Mouse (Mus musculus): ENCODE results near the gene Lhx1.

The Lhx1 gene

DNA sequence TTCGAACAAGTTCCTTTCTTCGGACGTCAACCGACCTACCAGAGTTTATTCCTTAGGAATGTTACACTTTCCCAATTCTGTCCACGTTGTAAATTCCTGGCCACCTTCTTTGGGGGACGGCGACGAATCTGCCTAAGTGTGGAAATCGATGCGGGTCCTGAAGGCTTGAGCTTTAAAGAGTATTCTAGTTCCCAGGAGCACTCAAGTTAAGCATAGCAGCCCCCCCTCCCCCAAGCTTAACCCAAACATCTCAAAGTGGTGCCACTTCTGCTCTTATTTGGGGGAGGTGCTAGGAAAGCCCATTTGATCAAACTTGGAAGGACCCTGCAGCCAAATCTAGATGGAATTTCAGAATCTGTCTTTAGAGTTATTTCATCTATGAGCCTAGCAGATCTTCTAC lies 1.1 kb upstream of the Lhx1 start:
- DNase-seq = no peak

GRCm38 (mm10) chr11:84524511-84525270 lies 644 bp downstream of the Lhx1 start:
- no peak for DNase-seq

- peak in 1 of 2 experiments; percentile 27 for DNase-seq
Observed at GRCm38 (mm10) chr11:84523841-84524510, 1.4 kb downstream of the Lhx1 start.

GRCm38 (mm10) chr11:84523321-84523831 lies 2.0 kb downstream of the Lhx1 start:
- DNase-seq = no peak

- peak; percentile 82 to 88 for DNase-seq
Observed at GRCm38 (mm10) chr11:84522577-84523320, 2.6 kb downstream of the Lhx1 start.

DNA sequence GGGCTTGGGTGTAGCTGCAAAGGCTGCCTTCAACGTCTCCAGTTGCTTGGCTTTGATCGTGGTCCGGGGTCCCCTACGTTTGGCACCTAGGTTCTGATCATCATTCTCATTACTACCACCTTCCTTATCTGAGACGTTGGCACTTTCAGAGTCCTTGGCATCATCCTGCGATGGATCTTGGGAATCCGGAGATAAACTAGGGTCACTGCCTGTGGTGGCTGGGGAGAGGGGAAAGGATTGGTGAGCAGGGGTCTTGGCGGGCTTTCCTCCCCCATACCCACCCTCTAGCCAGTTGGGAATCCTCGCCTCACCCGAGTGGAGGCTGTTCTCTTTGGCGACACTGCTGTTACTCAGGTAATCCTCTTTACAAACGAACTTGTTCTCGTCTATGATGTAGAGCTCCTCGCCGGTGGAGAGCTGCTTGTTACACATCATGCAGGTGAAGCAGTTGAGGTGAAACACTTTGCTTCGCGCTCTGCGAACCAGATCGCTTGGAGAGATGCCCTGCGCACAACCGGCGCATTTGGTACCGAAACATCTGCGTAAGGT lies 3.5 kb downstream of the Lhx1 start:
- no peak for DNase-seq

- no peak for DNase-seq
Observed at GRCm38 (mm10) chr11:84521071-84521390, 4.3 kb downstream of the Lhx1 start.

DNA sequence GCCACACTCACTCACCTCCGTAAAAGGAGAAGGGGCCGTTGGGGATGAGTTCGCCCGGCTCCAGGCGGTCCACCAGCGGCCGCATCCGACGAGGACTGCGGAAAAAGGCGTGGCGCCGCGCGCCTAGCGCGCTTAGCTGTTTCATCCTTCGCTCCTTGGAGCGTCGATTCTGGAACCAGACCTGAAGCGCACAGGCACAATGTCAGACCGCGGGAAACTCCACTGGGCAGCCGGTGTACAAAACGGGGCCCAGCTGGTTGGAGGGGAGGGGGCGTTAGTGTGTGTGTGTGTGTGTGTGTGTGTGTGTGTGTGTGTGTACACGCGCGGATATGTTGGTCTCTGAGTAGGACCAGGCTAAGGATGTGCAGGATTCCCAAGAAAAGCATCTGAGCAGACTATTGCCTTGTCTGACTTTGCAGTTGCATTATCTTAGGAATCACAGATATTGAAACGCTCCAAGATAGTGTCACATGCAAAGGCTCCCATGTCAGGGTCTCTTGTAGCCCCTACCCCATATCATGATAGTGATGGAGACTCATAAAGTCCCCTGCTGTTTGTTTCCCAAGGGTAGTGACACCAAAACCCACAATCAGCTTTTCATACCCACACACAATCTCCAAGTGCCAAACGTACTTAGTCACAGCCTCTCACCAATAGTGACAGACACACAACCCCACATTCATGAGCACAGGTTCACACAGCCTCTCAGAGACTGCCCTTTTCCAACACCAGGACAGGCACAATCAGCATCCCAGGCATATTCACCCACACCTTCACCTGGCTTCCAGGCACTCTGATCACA lies 4.9 kb downstream of the Lhx1 start:
- no peak for DNase-seq

- no peak for DNase-seq
Observed at GRCm38 (mm10) chr11:84519576-84520268, 5.6 kb downstream of the Lhx1 start.

GRCm38 (mm10) chr11:84519036-84519435 lies 6.3 kb downstream of the Lhx1 start:
- DNase-seq = no peak

DNA sequence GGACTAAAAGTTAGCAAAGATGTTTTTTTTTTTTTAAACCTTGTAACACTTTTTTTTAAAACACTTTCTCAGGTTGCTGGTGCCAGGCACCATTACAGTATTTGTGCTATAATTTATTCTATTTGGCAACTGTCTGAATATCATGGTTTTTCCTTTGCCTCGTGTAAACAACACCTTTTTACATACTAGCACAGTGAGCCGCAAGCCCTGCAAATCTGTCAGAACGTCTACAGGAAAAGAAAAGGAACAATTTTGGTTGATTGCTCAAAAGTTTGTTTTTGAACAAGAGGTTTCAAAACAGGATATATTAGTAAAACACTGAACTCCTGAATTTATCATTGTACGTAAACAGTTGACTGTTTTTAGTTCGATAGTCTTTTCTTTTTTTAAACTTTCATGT lies 7.1 kb downstream of the Lhx1 start:
- DNase-seq = no peak

DNA sequence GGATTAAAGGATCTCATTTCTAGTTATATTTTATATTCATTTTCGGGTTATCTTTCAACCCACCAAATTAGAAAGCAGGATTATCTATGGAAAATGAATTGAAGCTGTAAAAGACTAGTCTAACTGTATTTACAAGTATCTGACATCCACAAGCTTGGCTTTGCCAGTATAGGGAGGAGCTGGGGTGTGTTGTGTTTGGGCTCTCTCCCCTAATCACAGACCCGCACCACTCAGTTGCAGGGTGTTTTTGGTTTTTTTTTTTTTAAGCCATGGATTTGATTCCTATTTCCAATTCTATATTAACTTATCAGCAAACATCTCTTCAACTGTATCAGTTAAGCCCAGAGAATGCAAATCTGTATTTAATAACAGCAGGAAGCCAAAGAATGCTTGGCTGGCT lies 7.9 kb downstream of the Lhx1 start:
- no peak for DNase-seq

DNA sequence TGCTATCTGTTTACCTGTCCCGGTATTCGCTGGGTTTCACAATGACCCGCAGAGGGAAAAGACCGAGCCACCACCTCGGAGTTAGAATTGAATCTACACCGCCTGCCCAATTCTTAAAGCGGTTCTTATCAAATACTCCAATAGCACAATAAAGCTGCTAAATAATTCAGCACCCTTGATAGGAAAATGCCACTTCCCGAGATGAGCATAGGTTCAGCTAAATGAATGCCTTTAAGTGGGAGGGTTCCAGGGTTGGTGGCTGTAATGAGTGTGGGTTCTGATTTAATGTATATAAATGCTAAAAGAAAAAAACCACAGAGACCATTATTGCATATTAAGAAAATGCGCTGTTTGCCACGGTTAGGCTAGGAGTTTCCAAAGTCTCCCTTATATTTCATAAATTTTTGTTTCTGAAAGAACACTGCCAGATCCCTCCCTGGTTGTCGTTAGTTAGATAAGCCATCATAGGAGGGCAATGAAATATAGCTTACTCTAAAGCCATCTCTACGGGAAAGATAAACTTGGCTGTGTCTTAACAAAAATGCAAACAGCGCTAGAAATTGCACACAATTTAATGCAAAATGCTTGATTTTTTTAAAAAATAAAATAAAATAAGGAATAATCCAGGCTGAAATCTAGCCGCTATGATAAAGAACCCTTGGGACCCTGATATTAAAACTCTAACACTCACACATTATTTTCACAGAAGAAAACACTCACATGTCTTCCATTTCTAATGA lies 8.7 kb downstream of the Lhx1 start:
- no peak for DNase-seq

GRCm38 (mm10) chr11:84513171-84514116 lies 11.9 kb downstream of the Lhx1 start, which contains the start of gene Aatf:
Aatf (minus strand) TSS chr11:84513522.
- DNase-seq = peak; percentile 96 to 97

DNA sequence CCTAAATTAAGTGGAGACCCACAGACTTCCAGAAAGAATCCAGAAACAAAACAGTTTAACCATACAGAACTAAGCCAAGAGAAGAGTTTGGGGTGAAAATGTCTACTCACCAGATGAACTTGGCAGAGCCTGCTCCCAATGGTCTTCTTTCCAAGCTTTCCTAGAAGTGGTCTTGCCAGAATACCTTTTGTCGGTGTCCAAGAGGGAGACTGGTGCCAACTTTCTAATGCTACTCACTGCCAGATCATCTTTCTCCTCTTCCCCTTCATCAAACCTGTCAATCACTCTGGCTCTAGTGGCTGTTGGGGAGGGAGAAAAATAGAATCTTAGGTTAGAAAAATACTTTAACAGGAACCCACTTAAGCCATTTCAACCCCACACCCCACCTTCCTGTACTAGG lies 13.3 kb downstream of the Lhx1 start:
- no peak for DNase-seq

DNA sequence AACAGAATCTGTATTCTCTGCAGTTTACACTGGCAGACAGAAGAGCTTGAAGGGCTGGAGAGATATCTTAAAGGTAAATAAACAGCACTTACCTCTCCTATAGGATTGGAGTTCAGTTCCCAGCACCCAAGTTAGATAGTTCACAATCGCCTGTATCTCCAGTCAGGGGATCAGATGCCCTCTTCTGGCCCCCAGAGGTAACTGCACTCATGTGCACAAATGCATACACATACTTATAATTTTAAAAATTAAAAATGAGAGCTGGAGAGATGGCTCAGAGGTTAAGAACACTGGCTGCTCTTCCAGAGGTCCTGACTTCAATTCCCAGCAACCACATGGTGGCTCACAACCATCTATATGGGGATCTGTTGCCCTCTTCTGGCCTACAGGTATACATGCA lies 21.0 kb downstream of the Lhx1 start:
- no peak for DNase-seq

DNA sequence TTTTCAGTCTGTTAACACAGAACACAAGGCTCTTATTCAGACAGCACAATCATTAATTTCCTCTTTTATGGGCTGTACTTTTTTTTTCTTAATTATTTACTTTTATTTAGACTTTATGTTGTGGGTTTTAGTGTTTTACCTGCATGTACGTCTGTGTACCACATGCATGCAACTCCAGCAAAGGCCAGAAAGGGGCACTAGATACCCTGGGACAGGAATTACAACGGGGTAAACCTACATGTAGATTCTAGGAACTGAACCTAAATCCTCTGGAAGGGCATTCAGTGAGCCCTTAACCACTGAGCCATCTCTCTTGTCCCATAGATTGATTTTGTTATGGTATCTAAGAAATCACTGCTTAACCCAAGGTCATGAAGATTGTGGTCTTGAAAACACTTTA lies 27.4 kb downstream of the Lhx1 start:
- DNase-seq = no peak

DNA sequence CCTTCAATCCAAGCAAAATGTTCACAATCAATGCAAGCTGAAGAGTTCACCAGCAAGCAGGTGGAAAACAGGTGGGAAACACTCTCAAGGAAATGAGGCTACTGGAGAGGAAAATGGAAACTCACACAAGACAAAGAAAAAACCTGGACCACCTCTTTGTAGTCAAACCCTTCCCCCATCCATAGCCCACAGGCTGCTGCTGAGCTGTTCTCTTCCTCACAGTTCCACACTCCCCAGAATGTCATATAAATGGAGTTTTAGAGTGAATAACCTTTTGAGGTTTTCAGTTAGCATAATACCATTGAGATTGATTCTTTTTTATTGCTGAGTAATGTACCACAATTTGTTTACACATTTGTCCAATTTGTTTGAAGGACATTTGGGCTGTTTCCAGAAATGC lies 28.4 kb downstream of the Lhx1 start:
- DNase-seq = no peak

GRCm38 (mm10) chr11:84495774-84496173 lies 29.6 kb downstream of the Lhx1 start:
- no peak for DNase-seq

DNA sequence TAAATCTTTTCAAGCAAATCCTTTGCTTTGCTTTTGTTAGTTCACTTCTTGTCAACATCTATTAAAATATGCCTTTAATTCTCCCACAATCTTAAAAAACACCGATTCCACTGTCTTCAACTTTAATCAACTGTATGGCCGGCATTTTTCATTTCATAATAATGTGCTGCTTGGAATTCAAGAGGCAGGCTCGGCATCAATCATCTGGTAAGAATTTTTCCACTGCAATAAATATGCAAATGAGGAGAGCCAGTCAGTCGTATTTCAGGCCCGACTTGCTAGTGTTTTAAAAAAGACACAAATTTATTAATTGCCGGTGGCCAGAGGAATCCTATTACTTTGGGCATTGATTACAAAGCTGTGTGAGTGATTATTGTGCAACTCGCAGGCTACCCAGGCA lies 43.7 kb downstream of the Lhx1 start:
- DNase-seq = no peak

All from lung, postnatal 4 days (tissue).